Mouse (Mus musculus): ENCODE measurements around the gene Mrap. TPM values are rescaled to one million over a fixed set of nuclear protein-coding genes. Genes with fewer than 3 reads are reported as not detected.

The Mrap gene
- polyA plus RNA-seq, 1 experiment from 2014 or later = 9.6 TPM

- no peak overlapping the region for H3K27ac ChIP-seq
- no peak overlapping the region for H3K9ac ChIP-seq
- H3K9me3 ChIP-seq (replicated peaks) = no peaks in the 10 kb centered on the region
- H3K4me2 ChIP-seq = no peak overlapping the region
- no peaks in the 10 kb centered on the region for H3K27me3 ChIP-seq
- no peaks in the 10 kb centered on the region for H3K4me1 ChIP-seq
- WGBS = 68% methylated on average over 4 of the region's 4 CpGs
- H3K36me3 ChIP-seq = peaks cover 80% of the 10 kb centered on the region
- H3K4me3 ChIP-seq (replicated peaks) = no peak overlapping the region
- ATAC-seq (replicated peaks; ENCODE audit: low FRiP score) = no peak; the same call in 1 of the 2 replicates
Observed at GRCm38 (mm10) chr16:90760515-90760914, 22.5 kb downstream of the Mrap start.

GRCm38 (mm10) chr16:90765195-90765877 is 27.3 kb downstream of the Mrap start:
- Histone ChIP-seq H3K4me1 (no peaks in the 10 kb centered on the region), H3K9me3 (replicated peaks) (no peaks in the 10 kb centered on the region), H3K27ac (no peak overlapping the region), H3K36me3 (peaks cover 81% of the 10 kb centered on the region), H3K4me3 (replicated peaks) (no peak overlapping the region), H3K27me3 (no peaks in the 10 kb centered on the region), H3K4me2 (no peak overlapping the region), H3K9ac (no peak overlapping the region)
- WGBS = 81% methylated on average over 9 of the region's 9 CpGs
- no peak for ATAC-seq (replicated peaks; ENCODE audit: low FRiP score)

GRCm38 (mm10) chr16:90766919-90767454 is 29.0 kb downstream of the Mrap start:
- Histone ChIP-seq H3K36me3 (peaks cover 81% of the 10 kb centered on the region), H3K27ac (no peak overlapping the region), H3K4me2 (no peak overlapping the region), H3K4me1 (no peaks in the 10 kb centered on the region), H3K9me3 (replicated peaks) (no peaks in the 10 kb centered on the region), H3K27me3 (no peaks in the 10 kb centered on the region), H3K9ac (no peak overlapping the region), H3K4me3 (replicated peaks) (no peak overlapping the region)
- 93% methylated on average over 15 of the region's 15 CpGs for WGBS
- ATAC-seq (replicated peaks; ENCODE audit: low FRiP score) = no peak

- H3K36me3 ChIP-seq = peaks cover 95% of the 10 kb centered on the region
- no peak overlapping the region for H3K27ac ChIP-seq
- H3K27me3 ChIP-seq = no peaks in the 10 kb centered on the region
- ATAC-seq (replicated peaks; ENCODE audit: low FRiP score) = no peak
- WGBS = 91% methylated on average over 12 of the region's 12 CpGs
- H3K9me3 ChIP-seq (replicated peaks) = no peaks in the 10 kb centered on the region
- H3K4me3 ChIP-seq (replicated peaks) = no peak overlapping the region
- H3K9ac ChIP-seq = no peak overlapping the region
- no peaks in the 10 kb centered on the region for H3K4me1 ChIP-seq
- H3K4me2 ChIP-seq = no peak overlapping the region
Observed at GRCm38 (mm10) chr16:90774216-90774615, 36.2 kb downstream of the Mrap start.

- H3K9me3 ChIP-seq (replicated peaks) = no peaks in the 10 kb centered on the region
- no peak for ATAC-seq (replicated peaks; ENCODE audit: low FRiP score)
- H3K4me1 ChIP-seq = no peaks in the 10 kb centered on the region
- H3K27ac ChIP-seq = no peak overlapping the region
- H3K4me2 ChIP-seq = no peak overlapping the region
- 90% methylated on average over 6 of the region's 6 CpGs for WGBS
- peaks cover 95% of the 10 kb centered on the region for H3K36me3 ChIP-seq
- no peaks in the 10 kb centered on the region for H3K27me3 ChIP-seq
- no peak overlapping the region for H3K9ac ChIP-seq
- no peak overlapping the region for H3K4me3 ChIP-seq (replicated peaks)
Observed at GRCm38 (mm10) chr16:90774646-90775045, 36.6 kb downstream of the Mrap start.

- Histone ChIP-seq H3K4me3 (replicated peaks) (no peak overlapping the region), H3K27ac (no peak overlapping the region), H3K36me3 (peaks cover 95% of the 10 kb centered on the region), H3K9ac (no peak overlapping the region), H3K9me3 (replicated peaks) (no peaks in the 10 kb centered on the region), H3K4me2 (no peak overlapping the region), H3K27me3 (no peaks in the 10 kb centered on the region), H3K4me1 (no peaks in the 10 kb centered on the region)
- ATAC-seq (replicated peaks; ENCODE audit: low FRiP score) = no peak
- 79% methylated on average over 10 of the region's 10 CpGs for WGBS
Observed at GRCm38 (mm10) chr16:90775946-90776520, 38.0 kb downstream of the Mrap start.

- peak; percentile 83 for ATAC-seq (replicated peaks; ENCODE audit: low FRiP score)
- Histone ChIP-seq H3K36me3 (peaks cover 91% of the 10 kb centered on the region), H3K27me3 (no peaks in the 10 kb centered on the region), H3K4me3 (replicated peaks) (no peak overlapping the region), H3K4me2 (no peak overlapping the region), H3K4me1 (no peaks in the 10 kb centered on the region), H3K9ac (no peak overlapping the region), H3K27ac (no peak overlapping the region), H3K9me3 (replicated peaks) (no peaks in the 10 kb centered on the region)
- WGBS = 28% methylated on average over 11 of the region's 11 CpGs
Observed at GRCm38 (mm10) chr16:90779783-90780182, 41.8 kb downstream of the Mrap start.

- no peak overlapping the region for H3K9ac ChIP-seq
- H3K9me3 ChIP-seq (replicated peaks) = no peaks in the 10 kb centered on the region
- WGBS = 90% methylated on average over 11 of the region's 11 CpGs
- H3K27ac ChIP-seq = no peak overlapping the region
- H3K36me3 ChIP-seq = peaks cover 94% of the 10 kb centered on the region
- no peak overlapping the region for H3K4me2 ChIP-seq
- no peak overlapping the region for H3K4me3 ChIP-seq (replicated peaks)
- no peak for ATAC-seq (replicated peaks; ENCODE audit: low FRiP score)
- no peaks in the 10 kb centered on the region for H3K27me3 ChIP-seq
- H3K4me1 ChIP-seq = no peaks in the 10 kb centered on the region
Observed at GRCm38 (mm10) chr16:90783302-90783701, 45.3 kb downstream of the Mrap start.

GRCm38 (mm10) chr16:90785257-90785656 is 47.2 kb downstream of the Mrap start:
- Histone ChIP-seq H3K4me3 (replicated peaks) (no peak overlapping the region), H3K27ac (no peak overlapping the region), H3K4me1 (no peaks in the 10 kb centered on the region), H3K9ac (no peak overlapping the region), H3K36me3 (peaks cover 96% of the 10 kb centered on the region), H3K27me3 (no peaks in the 10 kb centered on the region), H3K4me2 (no peak overlapping the region), H3K9me3 (replicated peaks) (no peaks in the 10 kb centered on the region)
- no peak for ATAC-seq (replicated peaks; ENCODE audit: low FRiP score)
- WGBS = 73% methylated on average over 4 of the region's 4 CpGs

GRCm38 (mm10) chr16:90788580-90788979 is 50.6 kb downstream of the Mrap start:
- ATAC-seq (replicated peaks; ENCODE audit: low FRiP score) = no peak
- Histone ChIP-seq H3K4me1 (no peaks in the 10 kb centered on the region), H3K9me3 (replicated peaks) (no peaks in the 10 kb centered on the region), H3K27me3 (no peaks in the 10 kb centered on the region), H3K27ac (no peak overlapping the region), H3K36me3 (peaks cover 99% of the 10 kb centered on the region), H3K9ac (no peak overlapping the region), H3K4me2 (no peak overlapping the region), H3K4me3 (replicated peaks) (no peak overlapping the region)
- WGBS = 88% methylated on average over 6 of the region's 6 CpGs

GRCm38 (mm10) chr16:90790946-90791345 is 52.9 kb downstream of the Mrap start:
- WGBS = 76% methylated on average over 6 of the region's 6 CpGs
- H3K9ac ChIP-seq = no peak overlapping the region
- ATAC-seq (replicated peaks; ENCODE audit: low FRiP score) = no peak

GRCm38 (mm10) chr16:90792066-90792465 is 54.1 kb downstream of the Mrap start:
- no peaks in the 10 kb centered on the region for H3K9me3 ChIP-seq (replicated peaks)
- peaks cover 96% of the 10 kb centered on the region for H3K36me3 ChIP-seq
- no peaks in the 10 kb centered on the region for H3K27me3 ChIP-seq
- ATAC-seq (replicated peaks; ENCODE audit: low FRiP score) = no peak
- H3K27ac ChIP-seq = no peak overlapping the region
- H3K4me1 ChIP-seq = no peaks in the 10 kb centered on the region
- H3K9ac ChIP-seq = no peak overlapping the region
- H3K4me3 ChIP-seq (replicated peaks) = no peak overlapping the region
- 76% methylated on average over 5 of the region's 5 CpGs for WGBS
- H3K4me2 ChIP-seq = no peak overlapping the region

More at GRCm38 (mm10) chr16:90790946-90791345, 52.9 kb downstream of the Mrap start:
- no peak overlapping the region for H3K27ac ChIP-seq
- H3K27me3 ChIP-seq = no peaks in the 10 kb centered on the region
- H3K36me3 ChIP-seq = peaks cover 97% of the 10 kb centered on the region
- H3K9me3 ChIP-seq (replicated peaks) = no peaks in the 10 kb centered on the region
- H3K4me1 ChIP-seq = no peaks in the 10 kb centered on the region
- H3K4me2 ChIP-seq = no peak overlapping the region
- H3K4me3 ChIP-seq (replicated peaks) = no peak overlapping the region

Data from kidney, embryonic 15.5 days (tissue).